Mouse (Mus musculus): ENCODE data around the gene Fam241b. TPM values are rescaled to one million over a fixed set of nuclear protein-coding genes. Genes with fewer than 3 reads are reported as not detected.

Gene Fam241b
- polyA plus RNA-seq, 1 experiment from 2014 or later, result 0.31 TPM

DNA sequence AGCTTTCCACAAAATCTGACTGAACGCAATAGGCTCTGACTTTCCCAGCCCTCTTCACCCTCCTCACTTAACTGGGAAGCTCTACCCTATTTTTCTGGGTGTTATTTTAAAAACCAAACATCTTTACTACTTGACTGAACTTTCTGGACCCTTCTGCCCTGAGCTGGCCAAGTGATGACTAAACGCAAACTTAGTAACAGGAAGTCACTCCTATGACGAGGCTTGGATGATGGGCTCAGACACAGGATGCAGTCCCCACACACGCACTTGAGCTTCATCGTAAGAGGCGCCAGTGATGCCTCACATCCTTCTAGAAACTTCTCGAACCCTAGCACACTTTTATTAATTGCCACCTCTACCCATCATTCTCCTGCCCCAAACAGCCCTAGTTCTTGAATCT is 74.3 kb downstream of the Fam241b start:
- Histone ChIP-seq H3K4me1 (replicated peaks) (no peaks in the 10 kb centered on the region; the same call in 1 of the 2 replicates), H3K27me3 (no peaks in the 10 kb centered on the region), H3K36me3 (replicated peaks) (no peaks in the 10 kb centered on the region), H3K9me3 (replicated peaks) (no peaks in the 10 kb centered on the region), H3K9ac (no peak overlapping the region), H3K4me2 (no peak overlapping the region), H3K27ac (replicated peaks) (no peak overlapping the region), H3K4me3 (replicated peaks) (no peak overlapping the region)
- ATAC-seq (ENCODE audit: insufficient read depth), result no peak
- 42% methylated on average over 7 of the region's 7 CpGs for WGBS (ENCODE audit: insufficient replicate concordance)

DNA sequence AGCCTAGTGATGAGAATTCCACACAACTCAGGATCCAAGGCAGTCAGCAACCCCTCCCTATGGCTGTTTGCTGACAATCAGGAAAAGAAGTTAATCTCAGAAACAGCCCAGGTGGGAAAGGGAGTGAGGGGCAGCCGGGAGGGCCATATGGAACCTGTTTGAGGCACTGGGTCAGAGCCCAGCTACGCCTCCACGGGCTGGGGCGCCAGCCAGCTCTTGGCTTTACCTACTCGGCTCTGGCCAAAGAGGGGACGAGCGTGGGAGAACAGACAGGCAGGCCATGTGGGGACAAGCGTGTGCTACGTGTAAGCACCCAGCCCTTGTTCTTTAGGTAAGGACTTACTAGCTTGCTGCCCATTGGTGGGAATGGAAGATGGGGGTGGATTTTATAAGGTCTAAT is 75.2 kb downstream of the Fam241b start:
- no peak for ATAC-seq (ENCODE audit: insufficient read depth)
- H3K9ac ChIP-seq, result no peak overlapping the region
- H3K4me1 ChIP-seq (replicated peaks), result no peaks in the 10 kb centered on the region; the same call in 1 of the 2 replicates
- H3K4me3 ChIP-seq (replicated peaks), result no peak overlapping the region
- 58% methylated on average over 9 of the region's 9 CpGs for whole genome bisulfite sequencing (ENCODE audit: insufficient replicate concordance)
- no peaks in the 10 kb centered on the region for H3K27me3 ChIP-seq
- no peaks in the 10 kb centered on the region for H3K9me3 ChIP-seq (replicated peaks)
- H3K4me2 ChIP-seq, result no peak overlapping the region
- H3K36me3 ChIP-seq (replicated peaks), result no peaks in the 10 kb centered on the region
- H3K27ac ChIP-seq (replicated peaks), result no peak overlapping the region

DNA sequence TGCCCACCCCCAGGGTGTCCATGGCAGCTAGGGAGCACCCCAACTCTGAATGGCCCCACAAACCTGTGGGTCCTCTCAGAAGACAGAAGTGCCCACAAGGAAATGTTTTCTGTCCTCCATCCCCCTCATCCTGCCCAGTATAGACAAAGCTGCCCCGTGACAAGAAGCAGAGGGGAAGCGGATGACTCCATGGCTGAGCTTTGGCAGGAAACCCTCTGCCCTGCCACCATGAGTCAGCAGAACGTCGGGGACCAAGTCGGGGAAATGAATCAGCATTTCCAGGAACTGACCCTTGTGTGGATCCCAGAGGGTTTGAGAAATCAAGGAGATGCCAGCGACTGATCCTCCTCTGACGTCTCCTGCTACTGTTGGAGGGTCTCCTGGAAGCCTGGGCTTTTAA is 77.5 kb downstream of the Fam241b start:
- Histone ChIP-seq H3K9me3 (replicated peaks) (no peaks in the 10 kb centered on the region), H3K4me1 (replicated peaks) (no peaks in the 10 kb centered on the region; the same call in 1 of the 2 replicates), H3K4me2 (no peak overlapping the region), H3K27ac (replicated peaks) (no peak overlapping the region), H3K36me3 (replicated peaks) (no peaks in the 10 kb centered on the region), H3K9ac (no peak overlapping the region), H3K27me3 (no peaks in the 10 kb centered on the region), H3K4me3 (replicated peaks) (no peak overlapping the region)
- no peak for ATAC-seq (ENCODE audit: insufficient read depth)
- WGBS (ENCODE audit: insufficient replicate concordance), result 9% methylated on average over 7 of the region's 7 CpGs

DNA sequence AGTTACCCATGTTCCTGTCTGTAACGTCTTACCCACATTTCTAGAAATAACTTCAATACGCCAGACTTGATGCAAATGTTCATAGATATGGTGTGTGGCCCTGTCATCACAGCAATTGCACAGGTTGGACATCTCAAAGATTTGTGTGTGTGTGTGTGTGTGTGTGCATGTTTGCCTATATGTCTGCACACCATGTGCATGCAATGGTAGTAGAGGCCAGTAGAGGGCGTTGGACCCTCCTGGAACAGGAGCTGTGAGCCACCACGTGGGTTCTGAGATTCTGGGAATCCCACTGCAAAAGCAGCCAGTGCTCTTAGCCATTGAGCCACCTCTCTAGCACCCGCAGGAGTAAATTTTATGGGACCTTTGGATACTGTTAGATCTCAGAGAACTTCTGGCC is 80.9 kb downstream of the Fam241b start:
- ATAC-seq (ENCODE audit: insufficient read depth), result no peak
- 42% methylated on average over 5 of the region's 5 CpGs for WGBS (ENCODE audit: insufficient replicate concordance)

DNA sequence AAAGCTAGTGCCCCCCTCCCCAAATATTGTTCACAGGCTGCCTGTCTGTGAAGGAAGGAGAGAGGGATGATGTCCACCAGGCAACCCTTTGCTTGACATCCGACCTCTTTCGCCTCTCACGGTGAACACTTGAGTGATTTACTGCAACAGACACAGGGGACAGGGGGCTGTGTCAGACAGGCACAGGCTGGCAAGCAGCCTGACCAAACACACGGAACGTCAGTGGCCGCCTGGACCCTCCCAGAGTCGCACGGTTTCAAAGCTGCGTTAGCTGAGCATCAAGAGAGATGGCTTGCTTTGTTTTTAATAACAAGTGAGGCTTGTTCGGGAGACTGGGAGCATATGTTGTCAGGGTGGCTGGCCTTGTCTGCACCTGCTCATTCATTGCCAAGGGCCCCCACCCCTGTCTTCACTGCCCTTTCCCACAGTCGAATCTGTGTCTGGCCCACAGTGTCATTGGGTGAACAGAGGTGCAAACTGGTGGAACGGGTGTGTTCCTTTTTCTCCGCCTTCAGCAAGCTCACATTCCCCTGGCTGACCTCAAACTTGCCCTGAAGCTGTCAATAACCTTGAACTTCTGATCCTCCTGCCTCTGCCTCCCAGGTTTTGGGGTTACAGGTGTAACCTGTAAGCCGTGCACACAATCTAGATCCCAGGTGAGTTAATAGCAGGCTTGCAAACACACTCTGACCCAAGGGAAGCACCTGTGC is 82.6 kb downstream of the Fam241b start:
- Histone ChIP-seq H3K27me3 (no peaks in the 10 kb centered on the region), H3K36me3 (replicated peaks) (no peaks in the 10 kb centered on the region), H3K9me3 (replicated peaks) (no peaks in the 10 kb centered on the region), H3K4me1 (replicated peaks) (no peaks in the 10 kb centered on the region; the same call in 1 of the 2 replicates), H3K27ac (replicated peaks) (no peak overlapping the region), H3K4me3 (replicated peaks) (no peak overlapping the region), H3K9ac (no peak overlapping the region), H3K4me2 (no peak overlapping the region)
- WGBS (ENCODE audit: insufficient replicate concordance), result 59% methylated on average over 14 of the region's 14 CpGs
- ATAC-seq (ENCODE audit: insufficient read depth), result no peak

More for the DNA sequence above, 80.9 kb downstream of the Fam241b start:
- Histone ChIP-seq H3K27me3 (no peaks in the 10 kb centered on the region), H3K27ac (replicated peaks) (no peak overlapping the region), H3K4me1 (replicated peaks) (no peaks in the 10 kb centered on the region; the same call in 1 of the 2 replicates), H3K4me3 (replicated peaks) (no peak overlapping the region), H3K36me3 (replicated peaks) (no peaks in the 10 kb centered on the region), H3K4me2 (no peak overlapping the region), H3K9ac (no peak overlapping the region), H3K9me3 (replicated peaks) (no peaks in the 10 kb centered on the region)

DNA sequence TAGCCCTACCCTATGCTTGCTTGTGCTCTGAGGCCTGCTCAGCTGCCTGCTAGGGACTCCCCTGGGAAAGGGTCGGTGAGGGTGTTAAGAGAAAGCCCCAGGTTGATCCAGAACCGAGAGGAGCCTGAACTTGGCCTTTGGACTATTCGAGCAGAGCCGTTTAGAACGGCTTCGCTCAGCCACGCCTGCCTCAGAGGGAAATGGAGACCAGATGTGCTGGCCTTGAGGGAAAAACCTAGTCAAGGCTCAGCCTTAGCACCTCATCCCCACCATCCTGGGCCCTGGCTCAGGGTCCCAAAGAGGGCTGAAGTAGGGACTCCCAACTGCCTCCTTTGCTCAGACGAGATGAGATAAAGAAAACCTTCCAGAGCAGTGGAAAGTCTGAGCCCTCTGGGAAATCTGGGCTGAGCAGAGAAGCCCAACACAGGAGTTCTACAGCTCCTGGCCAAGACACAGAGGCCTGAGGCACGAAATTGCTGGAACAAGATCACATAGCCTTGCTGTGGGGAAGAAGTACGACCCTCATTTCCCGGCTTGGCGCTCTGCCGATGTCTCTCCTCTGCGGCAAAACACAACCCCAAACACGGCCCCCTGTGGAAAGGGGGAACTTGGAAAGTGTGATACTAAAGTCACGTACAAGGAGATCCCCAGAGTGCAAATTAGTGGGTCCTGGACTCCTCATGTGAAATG is 83.4 kb downstream of the Fam241b start:
- Histone ChIP-seq H3K27ac (replicated peaks) (no peak overlapping the region), H3K36me3 (replicated peaks) (no peaks in the 10 kb centered on the region), H3K4me3 (replicated peaks) (no peak overlapping the region), H3K4me1 (replicated peaks) (no peaks in the 10 kb centered on the region), H3K4me2 (no peak overlapping the region), H3K9me3 (replicated peaks) (no peaks in the 10 kb centered on the region), H3K27me3 (no peaks in the 10 kb centered on the region), H3K9ac (no peak overlapping the region)
- WGBS (ENCODE audit: insufficient replicate concordance), result 55% methylated on average over 16 of the region's 16 CpGs
- ATAC-seq (ENCODE audit: insufficient read depth), result no peak

DNA sequence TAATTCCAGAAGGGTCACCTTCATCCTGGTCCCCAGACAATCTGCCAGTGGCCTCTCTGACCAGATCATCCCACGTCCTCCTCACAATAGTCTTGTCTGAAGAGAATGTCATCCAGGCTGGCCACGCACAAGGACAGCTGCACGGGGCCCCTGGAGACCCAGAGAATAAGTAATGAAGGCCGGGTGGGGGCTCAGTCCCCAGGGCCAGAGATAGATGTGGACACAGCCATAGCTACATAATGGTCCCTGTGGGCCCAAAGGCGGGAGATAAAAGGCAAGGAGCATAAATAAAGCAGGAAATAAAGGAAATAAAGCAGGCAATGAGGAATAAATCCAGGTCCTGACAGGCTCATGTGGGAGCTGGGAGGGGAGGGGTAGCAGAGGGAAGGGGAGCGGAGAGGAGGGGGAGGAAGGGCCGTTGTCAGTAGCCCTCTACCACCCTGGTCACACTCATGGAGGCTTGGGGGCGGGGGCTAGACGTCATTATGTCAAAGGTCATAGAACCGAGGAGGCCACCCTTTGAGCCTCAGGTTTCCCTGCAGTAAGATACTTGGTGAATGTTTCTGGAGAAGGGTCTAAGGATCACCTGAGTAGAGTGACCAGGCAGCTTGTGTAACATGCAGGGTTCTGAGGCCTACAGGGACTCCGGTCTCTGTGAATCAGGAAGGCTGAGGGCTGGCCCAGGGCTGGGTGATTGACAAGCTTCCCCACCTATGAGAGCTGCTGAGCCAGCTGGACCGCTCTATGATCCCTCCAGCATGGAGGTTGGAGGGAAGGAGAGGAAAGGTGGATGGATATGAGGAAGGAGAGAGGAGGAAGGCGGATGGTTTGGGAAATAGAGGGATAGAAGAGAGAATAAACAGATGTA is 85.0 kb downstream of the Fam241b start:
- Histone ChIP-seq H3K27me3 (no peaks in the 10 kb centered on the region), H3K9me3 (replicated peaks) (no peaks in the 10 kb centered on the region), H3K4me2 (no peak overlapping the region), H3K9ac (no peak overlapping the region), H3K4me3 (replicated peaks) (no peak overlapping the region), H3K36me3 (replicated peaks) (no peaks in the 10 kb centered on the region), H3K4me1 (replicated peaks) (no peaks in the 10 kb centered on the region), H3K27ac (replicated peaks) (no peak overlapping the region)
- ATAC-seq (ENCODE audit: insufficient read depth), result no peak
- 55% methylated on average over 13 of the region's 13 CpGs for WGBS (ENCODE audit: insufficient replicate concordance)

Other genes starting within 250 kb of the Fam241b start
- gene Col13a1, start 164.8 kb downstream of the Fam241b start, polyA plus RNA-seq (2015; fragmentation: Nextera tagmentation; extraction: Ambion mirVana), result 1.0 and 1.2 TPM in 2 replicates
- 0.09 TPM in 1 of 2 replicates, not detected in the other for gene Neurog3, start 10.8 kb downstream of the Fam241b start, polyA plus RNA-seq (2015; fragmentation: Nextera tagmentation; extraction: Ambion mirVana)
- gene Tspan15, start 87.3 kb upstream of the Fam241b start, polyA plus RNA-seq (2015; fragmentation: Nextera tagmentation; extraction: Ambion mirVana), result 12.7 and 14.9 TPM in 2 replicates
- not detected in 2 replicates for gene Tacr2, start 108.5 kb upstream of the Fam241b start, polyA plus RNA-seq (2015; fragmentation: Nextera tagmentation; extraction: Ambion mirVana)
- gene Hk1, start 236.0 kb upstream of the Fam241b start, polyA plus RNA-seq (2015; fragmentation: Nextera tagmentation; extraction: Ambion mirVana), result 85.1 and 99.9 TPM in 2 replicates

Measured in liver, embryonic 15.5 days (tissue).